30 mouse cellular contexts compared by ENCODE assay signal in the genomic region with DNA sequence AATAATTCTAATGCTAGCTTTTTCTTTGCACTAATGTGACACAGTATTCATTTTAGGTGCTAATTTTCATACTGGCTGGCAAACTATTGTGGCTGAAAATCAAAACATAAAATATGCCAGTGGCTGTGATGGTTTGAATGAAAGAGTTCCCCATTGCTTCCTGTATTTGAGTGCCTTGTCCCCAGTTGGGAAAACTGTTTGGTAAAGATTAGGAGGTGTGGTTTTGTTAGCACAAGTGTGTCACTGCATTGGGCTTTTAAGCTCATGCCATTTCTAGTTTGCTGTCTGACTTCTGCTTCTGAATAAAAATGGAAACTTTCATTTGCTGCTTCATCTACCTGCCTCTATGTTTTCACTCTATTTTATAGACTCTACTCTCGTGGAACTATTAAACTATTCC.
"Had no signal": no experiment of that assay in that cellular context is flagged by ENCODE, and none has a peak within 500 bp of the region (broad histone marks: within the 10 kb centered on the region; RNA-seq: fewer than 3 reads in every experiment).

No protein-coding gene starts in this region.

- H3K9ac ChIP-seq: limb, embryonic 12.5 days; limb, embryonic 13.5 days; limb, embryonic 15.5 days; liver, embryonic 12.5 days; liver, embryonic 13.5 days; liver, embryonic 14.5 days; liver, embryonic 15.5 days; liver, postnatal 0 days; lung, embryonic 14.5 days; lung, embryonic 15.5 days; midbrain, embryonic 12.5 days; midbrain, embryonic 15.5 days had no signal

- ATAC-seq: liver, embryonic 12.5 days; liver, postnatal 0 days; lung, postnatal 0 days; midbrain, embryonic 15.5 days; midbrain, embryonic 16.5 days had no signal

- H3K36me3 ChIP-seq: limb, embryonic 10.5 days; limb, embryonic 12.5 days; limb, embryonic 13.5 days; limb, embryonic 15.5 days; liver, embryonic 12.5 days; liver, embryonic 13.5 days; liver, embryonic 15.5 days; lung, embryonic 15.5 days; midbrain, embryonic 10.5 days; midbrain, embryonic 12.5 days; midbrain, embryonic 15.5 days had no signal

- H3K27ac ChIP-seq: left cerebral cortex, adult 2 months; limb, embryonic 10.5 days; limb, embryonic 12.5 days; limb, embryonic 13.5 days; limb, embryonic 15.5 days; liver, embryonic 12.5 days; liver, embryonic 13.5 days; liver, embryonic 14.5 days; liver, embryonic 15.5 days; lung, embryonic 15.5 days; macrophage; midbrain, embryonic 10.5 days; midbrain, embryonic 12.5 days; midbrain, embryonic 15.5 days had no signal

- H3K4me2 ChIP-seq: limb, embryonic 12.5 days; limb, embryonic 13.5 days; limb, embryonic 15.5 days; liver, embryonic 11.5 days; liver, embryonic 12.5 days; liver, embryonic 13.5 days; liver, embryonic 15.5 days; lung, embryonic 14.5 days; lung, embryonic 15.5 days; midbrain, embryonic 12.5 days; midbrain, embryonic 15.5 days had no signal

- H3K9me3 ChIP-seq: limb, embryonic 10.5 days; limb, embryonic 12.5 days; limb, embryonic 13.5 days; limb, embryonic 15.5 days; liver, embryonic 12.5 days; liver, embryonic 13.5 days; liver, embryonic 15.5 days; lung, embryonic 15.5 days; midbrain, embryonic 10.5 days; midbrain, embryonic 12.5 days; midbrain, embryonic 15.5 days had no signal

- H3K27me3 ChIP-seq: limb, embryonic 12.5 days; limb, embryonic 13.5 days; limb, embryonic 15.5 days; liver, embryonic 12.5 days; liver, embryonic 13.5 days; liver, embryonic 15.5 days; lung, embryonic 15.5 days; megakaryocyte, embryonic 14.5 days; midbrain, embryonic 12.5 days; midbrain, embryonic 15.5 days had no signal

- H3K4me3 ChIP-seq: left cerebral cortex, adult 2 months; limb, embryonic 10.5 days; limb, embryonic 12.5 days; limb, embryonic 13.5 days; limb, embryonic 15.5 days; liver, embryonic 12.5 days; liver, embryonic 13.5 days; liver, embryonic 15.5 days; lung, embryonic 15.5 days; megakaryocyte, embryonic 14.5 days; midbrain, embryonic 10.5 days; midbrain, embryonic 12.5 days; midbrain, embryonic 15.5 days; myocyte had no signal

- H3K4me1 ChIP-seq: limb, embryonic 10.5 days; limb, embryonic 12.5 days; limb, embryonic 13.5 days; limb, embryonic 15.5 days; liver, embryonic 12.5 days; liver, embryonic 13.5 days; liver, embryonic 15.5 days; lung, embryonic 15.5 days; megakaryocyte, embryonic 14.5 days; midbrain, embryonic 10.5 days; midbrain, embryonic 12.5 days; midbrain, embryonic 15.5 days had no signal

- DNase-seq: left cerebral cortex, postnatal 4 days; liver; liver, embryonic 13.5 days; liver, postnatal 0 days; lung, adult 18-20 months; lung, adult 2 months; lung, embryonic 14.5 days; lung, postnatal 10 days; lung, postnatal 14 days; lung, postnatal 36 days; lung, postnatal 4 days; midbrain, embryonic 14.5 days had no signal
